Mouse (Mus musculus) embryo, embryonic 11 days (tissue): ENCODE results near the gene Adgrf3.

Source experiments
- DNase-seq: peaks from one replicate; pipeline ENCODE4 v3.0.0-alpha.2; 2015

The Adgrf3 gene

DNA sequence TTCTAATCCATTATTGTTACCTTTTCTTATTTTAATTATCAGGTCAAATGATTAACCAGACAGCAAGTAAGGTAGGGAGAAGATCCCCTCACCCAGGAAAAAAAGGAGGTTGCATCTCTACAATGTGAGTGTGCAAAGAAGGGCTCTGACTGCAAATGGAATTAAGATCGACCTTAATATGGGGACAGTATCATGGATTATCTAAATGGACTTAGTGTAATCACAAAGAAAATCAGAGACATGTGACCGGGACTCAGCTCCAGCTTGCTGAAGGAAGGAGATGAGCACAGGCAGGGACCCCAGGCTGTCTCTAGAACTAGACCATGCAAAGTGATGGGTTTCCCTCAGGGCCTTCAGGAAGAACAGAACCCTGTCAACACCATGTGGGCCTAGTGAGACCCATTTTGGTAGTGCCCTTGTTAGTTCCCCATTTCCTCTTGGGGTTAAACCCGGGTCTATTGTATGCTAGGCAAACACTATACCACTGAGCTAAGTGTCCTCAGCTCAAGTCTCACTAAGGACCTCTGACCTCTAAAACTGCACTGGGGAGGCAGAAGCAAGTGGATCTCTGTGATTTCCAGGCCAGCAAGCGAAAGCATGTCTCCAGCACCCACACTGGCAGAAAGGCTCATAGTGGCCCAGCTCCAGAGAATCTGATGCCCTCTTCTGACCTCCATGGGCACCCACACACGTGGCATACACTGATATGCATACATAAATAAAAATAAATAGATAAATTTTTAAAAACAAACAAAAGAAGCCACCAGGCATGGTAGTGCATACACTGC, 57.2 kb downstream of the Adgrf3 start:
- DNase-seq, result no peak

DNA sequence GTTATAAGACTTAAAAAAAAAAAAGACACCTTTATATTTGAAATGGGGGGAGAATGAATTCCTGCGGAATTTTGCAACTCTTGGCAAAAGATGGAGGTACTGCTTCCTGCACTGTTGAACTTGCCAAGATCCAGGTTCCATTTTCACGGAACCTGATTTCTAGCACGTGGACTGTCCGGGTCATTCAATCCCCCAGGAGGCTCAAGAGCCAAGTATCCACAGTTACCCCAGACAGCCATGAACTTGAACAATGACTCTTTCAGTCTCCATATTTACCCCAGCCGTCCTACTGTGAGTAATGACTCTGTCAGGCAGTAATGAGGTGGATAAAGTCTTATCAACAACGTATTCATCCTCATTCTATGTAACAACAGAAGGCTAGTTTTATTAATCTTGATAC, 59.0 kb downstream of the Adgrf3 start:
- no peak for DNase-seq
